Mouse (Mus musculus): ENCODE measurements around the gene Uhrf2.

DNA sequence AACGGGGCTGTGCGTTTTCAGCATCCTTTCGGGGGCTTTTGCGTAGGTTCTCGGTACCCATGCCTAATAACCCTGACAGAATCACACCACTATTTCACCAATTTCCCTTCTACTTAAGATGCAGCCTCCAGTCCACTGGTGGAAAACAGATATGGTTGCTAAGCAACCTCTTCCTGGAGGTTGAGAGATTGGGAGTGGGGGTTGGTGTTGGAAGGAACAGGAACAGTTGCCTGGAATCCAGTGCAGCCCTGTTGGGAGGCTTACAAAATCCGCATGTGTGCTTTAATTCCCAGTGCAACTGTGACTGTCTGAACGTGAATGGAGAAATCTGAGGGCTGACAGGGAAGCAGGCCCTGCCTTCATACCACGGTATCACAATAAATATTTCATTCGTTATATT lies 87.5 kb downstream of the Uhrf2 start:
- no peak for TF ChIP-seq CTCF (IDR thresholded peaks at IDR 0.05; ENCODE audit: control insufficient read depth, insufficient read depth, low read length)
- no peak for TF ChIP-seq POLR2A (IDR thresholded peaks at IDR 0.05; ENCODE audit: borderline replicate concordance, control insufficient read depth, low read depth, low read length)
